Mouse (Mus musculus) adrenal gland, postnatal 36 days (tissue): ENCODE results near the gene Mplkip. TPM values are rescaled to one million over a fixed set of nuclear protein-coding genes. Genes with fewer than 3 reads are reported as not detected.

Experiments used
- DNase-seq, 2 experiments: peaks; one replicate each; pipeline ENCODE4 v3.0.0; 2021; ENCODE audit warnings: mixed read lengths in 1 of 2
- long read RNA-seq, 2 experiments: library from polyadenylated mRNA; stranded (forward); transcript quantifications; one replicate each; pipeline ENCODE4 v2.0.0; 2021; ENCODE audit warnings: borderline sequencing depth in 2 of 2
- total RNA-seq, 2 experiments: library from RNA; stranded (reverse); gene quantifications; 2 replicates each; pipeline ENCODE4 v1.2.3; 2021

The Mplkip gene
- 10 to 100 TPM; 20.7 to 26.3 TPM for total RNA-seq
- long read RNA-seq, experiment 1, full-length matches to known transcripts = 54 of 54 reads
- long read RNA-seq, experiment 1, partial matches to known transcripts = 0 of 54 reads
- long read RNA-seq, experiment 1, other reads (novel, unspliced or antisense) = 0 of 54 reads
- long read RNA-seq, experiment 2, full-length matches to known transcripts = 23 of 23 reads
- long read RNA-seq, experiment 2, partial matches to known transcripts = 0 of 23 reads
- long read RNA-seq, experiment 2, other reads (novel, unspliced or antisense) = 0 of 23 reads

GRCm38 (mm10) chr13:17694911-17695699 is at the start of gene Mplkip, which contains the start of gene Sugct:
TSS of gene Mplkip (plus strand) at chr13:17695192.
TSS of gene Sugct (minus strand) at chr13:17695553.
- peak; percentile 100 for DNase-seq

- no peak for DNase-seq
Observed at GRCm38 (mm10) chr13:17667380-17667779, 27.6 kb upstream of the Mplkip start.

GRCm38 (mm10) chr13:17671122-17671521 is 23.9 kb upstream of the Mplkip start:
- DNase-seq = no peak

GRCm38 (mm10) chr13:17689461-17689860 is 5.5 kb upstream of the Mplkip start:
- no peak for DNase-seq

- DNase-seq = peak; percentile 0 to 35
Observed at GRCm38 (mm10) chr13:17690686-17691085, 4.3 kb upstream of the Mplkip start.

GRCm38 (mm10) chr13:17691436-17691835 is 3.6 kb upstream of the Mplkip start:
- DNase-seq = no peak

GRCm38 (mm10) chr13:17693816-17694215 is 1.2 kb upstream of the Mplkip start:
- peak; percentile 0 to 9 for DNase-seq

GRCm38 (mm10) chr13:17694414-17694813 is 578 bp upstream of the Mplkip start:
- no peak for DNase-seq

- no peak for DNase-seq
Observed at GRCm38 (mm10) chr13:17695898-17696580, 1.0 kb downstream of the Mplkip start.

- no peak for DNase-seq
Observed at GRCm38 (mm10) chr13:17700090-17700715, 5.2 kb downstream of the Mplkip start.

- no peak for DNase-seq
Observed at GRCm38 (mm10) chr13:17701322-17701721, 6.3 kb downstream of the Mplkip start.

- no peak for DNase-seq
Observed at GRCm38 (mm10) chr13:17702311-17702710, 7.3 kb downstream of the Mplkip start.

GRCm38 (mm10) chr13:17705188-17705826 is 10.3 kb downstream of the Mplkip start:
- no peak for DNase-seq

- no peak for DNase-seq
Observed at GRCm38 (mm10) chr13:17708784-17709311, 13.9 kb downstream of the Mplkip start.

GRCm38 (mm10) chr13:17717357-17717756 is 22.4 kb downstream of the Mplkip start:
- DNase-seq = no peak

- DNase-seq = no peak
Observed at GRCm38 (mm10) chr13:17727922-17728321, 32.9 kb downstream of the Mplkip start.

- no peak for DNase-seq
Observed at GRCm38 (mm10) chr13:17728798-17729197, 33.8 kb downstream of the Mplkip start.
